Mouse (Mus musculus): Measurements from ENCODE around the gene Mettl24. TPM values are rescaled to one million over a fixed set of nuclear protein-coding genes. Genes with fewer than 3 reads are reported as not detected.
"Not testable (repeated sequence)": the region's sequence is repeated elsewhere in the genome, so short reads cannot be mapped to it uniquely, and the experiment has no call there.

Gene Mettl24
- total RNA-seq, 2 experiments from 2014 or later = 1.2 to 1.9 TPM

DNA sequence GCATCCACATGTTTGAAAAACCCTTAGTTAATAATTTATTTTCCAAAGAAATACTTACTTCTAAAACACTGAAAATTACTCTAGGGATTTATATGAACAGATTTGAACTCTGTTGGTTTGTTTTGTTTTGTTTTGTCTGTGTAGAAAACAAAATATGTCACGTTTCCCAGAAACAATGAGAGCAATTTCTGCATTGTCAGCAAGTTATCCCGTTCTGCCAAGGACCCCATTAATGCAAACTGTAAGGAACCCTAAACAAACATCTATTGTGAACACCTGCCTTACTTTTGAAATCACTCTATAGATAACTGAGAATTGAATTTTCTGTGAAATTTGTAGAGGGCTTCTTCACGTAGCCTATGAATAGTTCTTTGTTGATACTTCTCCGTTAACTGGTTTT lies 95.4 kb downstream of the Mettl24 start:
- DNase-seq (ENCODE audit: low spot score in 2 of 2) = no peak

DNA sequence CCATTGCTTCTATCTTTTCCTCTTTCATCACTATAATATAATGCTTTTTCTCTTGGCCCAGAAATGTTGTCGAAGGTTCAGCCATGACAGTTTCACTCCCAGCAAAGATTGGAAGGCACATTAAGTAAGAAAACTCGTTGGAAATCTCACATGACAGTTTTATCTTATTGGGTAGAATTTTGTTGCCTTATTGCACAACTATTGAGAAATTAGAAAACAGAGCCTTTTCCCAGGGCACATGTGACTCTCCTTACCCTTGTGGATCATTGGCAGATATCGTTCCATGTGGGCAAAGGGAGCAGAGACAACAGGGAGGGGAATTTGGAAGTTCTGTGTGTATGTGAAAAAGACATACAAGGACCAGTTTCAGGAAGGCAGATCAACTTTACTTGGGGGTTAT lies 107.3 kb downstream of the Mettl24 start:
- DNase-seq (ENCODE audit: low spot score in 2 of 2) = no peak

DNA sequence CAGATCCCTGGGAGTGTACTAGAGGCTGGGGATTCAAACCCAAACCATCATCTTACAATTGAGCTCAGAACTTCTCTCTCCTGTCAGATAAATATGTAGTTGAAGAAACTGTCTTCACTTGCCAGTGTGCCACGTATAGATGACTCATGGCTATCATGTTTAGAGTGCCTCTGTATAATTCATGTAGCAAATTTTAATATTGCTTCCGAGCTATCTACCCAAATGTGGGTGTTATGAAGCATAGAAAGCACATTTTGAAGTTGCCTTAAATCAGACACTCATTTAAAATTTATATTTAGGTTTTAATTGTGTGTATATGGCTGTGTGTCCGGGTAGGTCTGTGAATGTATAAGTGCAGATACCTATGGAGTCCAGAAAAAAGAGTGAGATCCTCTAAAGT lies 109.0 kb downstream of the Mettl24 start:
- DNase-seq (ENCODE audit: low spot score in 2 of 2) = no peak

DNA sequence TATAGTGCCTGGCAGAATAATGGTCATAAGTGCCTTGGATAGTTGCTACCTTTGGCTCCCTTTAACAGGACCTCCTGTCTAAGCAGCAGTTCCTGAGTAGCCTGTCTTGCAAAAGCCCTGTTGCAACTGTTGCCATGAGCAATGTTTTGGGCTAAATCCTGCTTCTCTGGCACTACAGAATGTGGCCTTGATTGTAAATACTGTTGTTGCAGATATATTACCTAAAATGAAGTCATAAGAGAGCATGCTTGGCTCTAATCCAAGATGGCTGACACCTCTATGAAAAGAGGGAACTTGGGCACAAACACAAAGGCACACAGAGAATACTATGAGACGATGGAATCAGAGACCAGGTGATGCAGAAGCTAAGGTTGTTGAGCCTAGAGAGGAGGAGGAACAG lies 122.1 kb downstream of the Mettl24 start:
- DNase-seq (ENCODE audit: low spot score in 2 of 2) = no peak

DNA sequence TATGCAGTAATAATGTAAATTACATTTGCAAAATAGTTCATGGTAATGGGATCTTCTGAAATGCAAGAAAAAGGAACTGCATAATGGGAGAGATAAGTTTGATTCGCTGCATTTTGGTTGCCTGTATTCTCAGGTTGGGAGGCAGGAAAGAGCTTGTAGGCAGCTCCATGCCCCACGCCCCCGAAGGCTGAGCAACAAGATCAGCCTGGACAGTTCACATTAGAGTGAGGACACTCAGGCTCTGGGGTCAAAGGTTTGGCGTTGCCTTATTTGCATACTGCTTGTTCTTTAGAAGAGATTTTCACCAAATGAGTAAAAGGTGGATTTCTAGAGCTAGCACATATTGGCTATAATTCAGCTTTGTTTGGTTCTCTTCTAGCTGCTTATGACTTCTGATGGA lies 123.1 kb downstream of the Mettl24 start:
- DNase-seq (ENCODE audit: low spot score in 2 of 2) = no peak

DNA sequence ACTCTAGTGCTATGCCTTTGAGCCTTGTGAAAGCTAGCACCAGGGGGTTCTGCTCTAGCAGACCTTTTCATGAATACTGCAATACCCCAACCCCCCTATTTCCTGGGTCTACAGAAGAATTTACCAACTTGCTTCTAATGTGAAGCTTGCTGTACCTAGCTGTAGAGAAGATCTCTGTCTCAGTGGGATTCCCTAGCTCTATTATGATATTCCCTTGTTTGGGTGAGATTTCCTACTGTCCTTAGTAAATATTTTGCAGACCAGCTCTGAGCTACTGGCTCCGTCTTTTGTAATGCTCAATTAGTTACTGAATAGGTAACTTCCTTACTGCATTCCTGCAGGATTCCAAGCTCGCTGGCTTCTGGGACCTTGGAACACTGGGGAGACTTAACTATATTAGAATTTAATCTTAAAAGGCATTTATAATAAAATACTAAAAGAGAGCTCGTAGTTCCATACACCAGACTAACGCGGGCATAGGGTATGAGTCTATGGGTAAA lies 126.4 kb downstream of the Mettl24 start:
- not testable (repeated sequence) for DNase-seq (ENCODE audit: low spot score in 2 of 2)

DNA sequence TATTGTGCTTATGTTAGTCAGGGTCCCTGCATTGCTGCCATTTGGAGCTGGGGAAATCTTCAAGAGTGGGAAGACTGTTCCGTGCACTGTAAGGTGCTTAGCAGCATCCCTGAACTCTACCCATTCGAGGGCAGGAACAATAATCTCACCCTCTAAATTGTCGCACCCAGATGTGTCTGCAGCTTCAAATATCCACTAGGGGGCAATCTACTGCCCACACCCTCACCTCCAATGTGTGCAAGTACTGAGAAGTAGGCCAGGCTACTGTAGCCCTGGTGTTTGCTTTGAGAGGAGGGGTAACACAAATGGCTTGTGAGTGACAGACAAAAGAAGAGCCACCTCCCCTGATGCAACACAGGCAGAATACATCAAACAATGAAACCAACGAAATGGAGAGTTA lies 130.5 kb downstream of the Mettl24 start:
- DNase-seq (ENCODE audit: low spot score in 2 of 2) = no peak

DNA sequence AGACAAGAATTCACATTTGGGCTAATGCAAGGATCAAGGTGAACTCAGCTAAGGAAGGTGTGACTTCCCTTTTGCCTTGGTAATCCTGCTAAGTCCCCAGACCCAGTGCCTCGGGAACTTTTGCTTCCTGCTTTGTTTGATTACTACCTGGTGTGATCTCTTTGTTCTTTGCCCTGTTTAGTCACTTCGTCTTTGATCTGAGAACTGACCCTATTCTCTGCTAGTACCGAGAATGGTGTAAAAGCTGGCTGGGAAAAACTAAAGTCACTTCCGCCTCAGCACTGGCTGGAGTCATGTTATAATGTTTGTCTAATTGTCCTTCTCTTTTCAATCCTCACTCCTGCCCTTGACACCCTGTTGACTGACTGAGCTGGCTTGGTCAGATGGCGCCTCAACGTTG lies 133.4 kb downstream of the Mettl24 start:
- no peak for DNase-seq (ENCODE audit: low spot score in 2 of 2)

DNA sequence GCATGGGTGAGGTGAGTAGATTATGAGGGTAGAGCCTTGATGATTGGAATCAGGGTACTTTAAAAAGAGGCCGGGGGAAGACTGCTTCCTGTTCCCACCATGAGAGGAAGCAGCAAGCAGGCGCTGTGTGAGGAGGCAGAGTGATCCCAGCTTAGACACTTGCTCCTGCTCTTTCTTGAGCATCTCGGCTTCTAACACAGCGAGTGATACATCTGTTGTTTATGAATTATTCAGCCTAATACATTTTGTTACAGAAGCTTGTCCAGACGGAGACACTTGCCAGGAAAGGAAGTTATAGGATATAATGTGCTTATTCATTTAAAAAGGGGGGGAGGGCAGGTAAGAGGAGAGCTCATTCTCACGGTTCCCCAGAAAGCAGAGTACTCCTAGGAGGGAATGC lies 142.9 kb downstream of the Mettl24 start:
- peak in 1 of 2 experiments; percentile 58 for DNase-seq (ENCODE audit: low spot score in 2 of 2)

DNA sequence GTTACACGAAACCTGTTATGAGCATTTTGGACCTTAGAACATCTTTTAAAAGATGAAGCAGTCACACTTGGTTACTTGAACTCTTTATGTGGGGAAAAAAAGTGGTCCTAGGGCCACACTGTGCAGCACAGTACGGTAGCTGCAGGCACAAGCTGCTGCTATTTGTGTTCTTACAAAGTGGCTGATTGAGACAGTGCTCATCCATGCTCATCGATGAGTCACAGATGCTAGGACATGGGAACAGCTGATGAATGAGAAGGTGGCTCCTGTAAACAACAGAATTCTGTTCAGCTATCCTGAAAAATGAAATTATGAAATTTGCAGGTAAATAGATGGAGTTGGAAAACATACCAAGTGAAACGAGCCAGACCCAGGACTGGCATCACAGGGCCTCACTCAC lies 144.6 kb downstream of the Mettl24 start:
- no peak for DNase-seq (ENCODE audit: low spot score in 2 of 2)

DNA sequence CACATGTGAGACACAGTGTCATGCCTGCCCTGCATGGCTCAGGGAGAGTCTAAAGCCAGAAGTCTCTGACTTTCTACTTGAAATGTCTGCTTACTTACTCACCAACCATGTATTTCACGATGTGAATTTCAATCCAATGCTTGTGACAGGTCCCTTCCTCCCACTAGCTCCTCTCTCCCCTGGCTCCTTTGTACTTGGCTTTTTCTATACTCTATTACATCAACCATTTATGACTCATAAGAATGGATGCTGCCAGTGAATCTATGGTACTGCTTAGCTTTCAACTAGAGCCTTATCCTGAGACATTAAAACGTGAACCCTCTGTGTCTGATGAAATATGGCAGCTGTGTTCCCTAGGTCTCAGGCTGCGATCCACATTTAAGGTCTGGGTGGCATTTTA lies 147.2 kb downstream of the Mettl24 start:
- DNase-seq (ENCODE audit: low spot score in 2 of 2) = no peak

DNA sequence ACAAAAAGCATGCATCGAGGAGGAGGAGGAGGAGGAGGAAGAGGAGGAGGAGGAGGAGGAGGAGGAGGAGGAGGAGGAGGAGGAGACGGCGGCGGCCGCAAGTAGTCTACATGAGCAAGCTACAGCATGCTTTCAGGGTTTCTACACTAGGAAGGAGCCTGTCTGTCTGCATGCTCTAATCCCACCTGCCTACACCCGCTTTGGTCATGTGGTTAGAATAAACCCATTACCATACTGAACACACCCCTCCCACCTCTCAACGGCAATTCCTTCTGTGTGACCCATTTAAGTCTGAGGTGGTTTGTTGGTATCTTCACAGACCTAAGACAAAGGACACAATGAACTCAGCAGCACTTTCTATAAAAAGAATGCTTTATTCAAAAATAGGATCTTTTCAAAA lies 148.2 kb downstream of the Mettl24 start:
- no peak for DNase-seq (ENCODE audit: low spot score in 2 of 2)

DNA sequence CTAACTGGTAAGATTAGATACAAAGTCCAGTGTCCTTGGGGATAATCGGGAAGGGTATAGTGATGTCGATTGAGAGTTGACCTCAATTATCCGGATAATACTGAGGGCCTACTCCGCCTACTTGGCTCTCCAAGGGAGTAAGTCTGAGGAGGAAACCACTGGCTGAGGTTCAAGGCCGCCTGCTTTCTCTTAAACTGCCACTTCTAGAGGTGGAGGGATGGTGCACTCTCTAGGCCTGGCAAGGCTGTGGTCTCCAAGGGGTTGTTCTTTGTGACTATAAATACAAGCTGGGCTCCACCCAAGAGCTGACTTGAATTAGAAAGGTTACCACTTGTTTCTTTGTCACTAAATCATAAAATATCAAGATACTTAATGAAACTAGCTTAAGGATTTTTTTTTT lies 157.0 kb downstream of the Mettl24 start:
- no peak for DNase-seq (ENCODE audit: low spot score in 2 of 2)

DNA sequence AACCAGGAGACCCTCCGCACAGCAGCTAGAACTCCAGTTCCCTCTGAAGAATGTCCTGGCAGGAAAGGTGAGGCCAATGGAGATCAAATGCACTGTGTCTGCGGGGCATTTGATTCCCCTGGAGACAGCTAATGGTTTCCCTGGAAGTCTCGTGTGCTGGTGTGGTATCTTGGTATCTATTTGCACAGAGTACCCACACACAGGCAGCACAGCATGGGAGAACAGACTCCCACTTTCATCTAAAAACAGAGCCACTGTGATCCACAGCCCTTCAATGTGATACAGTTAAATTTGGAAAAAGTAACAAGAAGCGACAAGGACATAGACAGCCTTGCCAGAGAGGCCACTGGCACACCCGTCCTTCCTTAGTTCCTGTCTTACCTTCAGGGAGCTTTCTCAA lies 160.8 kb downstream of the Mettl24 start:
- no peak for DNase-seq (ENCODE audit: low spot score in 2 of 2)

DNA sequence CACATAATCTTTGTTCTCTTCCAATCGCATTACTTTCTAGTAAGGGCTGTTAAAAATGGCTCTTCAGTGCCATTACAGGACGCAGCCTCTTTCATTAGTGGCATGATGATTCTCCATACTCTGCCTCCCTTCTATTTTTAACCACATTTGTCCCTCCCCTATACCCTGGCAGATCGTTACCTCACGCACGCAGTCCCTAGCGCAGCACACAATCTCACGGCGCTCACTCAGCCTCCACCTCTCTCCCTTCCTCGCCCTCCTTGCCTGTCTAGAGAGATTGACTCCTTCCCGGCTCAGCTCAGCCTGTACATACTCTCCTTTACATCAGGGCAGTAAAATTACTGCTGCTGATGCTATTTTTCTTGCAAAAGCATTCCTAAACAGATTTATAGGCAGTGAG lies 161.5 kb downstream of the Mettl24 start:
- DNase-seq (ENCODE audit: low spot score in 2 of 2) = no peak

DNA sequence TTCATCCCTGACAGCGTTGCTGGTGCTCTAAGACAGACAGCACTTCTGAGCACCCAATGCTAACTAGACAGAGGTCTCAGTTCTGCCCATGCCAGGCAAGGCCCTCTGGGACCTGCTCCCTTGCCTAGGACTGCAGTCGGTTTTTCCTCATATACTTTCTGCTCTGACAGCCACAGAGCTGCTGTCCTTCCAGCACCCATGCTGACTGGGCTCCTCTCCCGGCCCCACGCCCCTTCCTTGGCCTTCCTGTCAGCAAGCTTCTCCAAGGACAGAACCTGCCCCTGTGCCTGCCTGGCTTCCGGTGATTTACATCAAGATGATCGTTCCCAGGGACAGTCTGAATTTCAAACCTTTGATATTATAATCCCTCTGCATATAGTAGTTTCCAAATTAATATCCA lies 162.5 kb downstream of the Mettl24 start:
- no peak for DNase-seq (ENCODE audit: low spot score in 2 of 2)

DNA sequence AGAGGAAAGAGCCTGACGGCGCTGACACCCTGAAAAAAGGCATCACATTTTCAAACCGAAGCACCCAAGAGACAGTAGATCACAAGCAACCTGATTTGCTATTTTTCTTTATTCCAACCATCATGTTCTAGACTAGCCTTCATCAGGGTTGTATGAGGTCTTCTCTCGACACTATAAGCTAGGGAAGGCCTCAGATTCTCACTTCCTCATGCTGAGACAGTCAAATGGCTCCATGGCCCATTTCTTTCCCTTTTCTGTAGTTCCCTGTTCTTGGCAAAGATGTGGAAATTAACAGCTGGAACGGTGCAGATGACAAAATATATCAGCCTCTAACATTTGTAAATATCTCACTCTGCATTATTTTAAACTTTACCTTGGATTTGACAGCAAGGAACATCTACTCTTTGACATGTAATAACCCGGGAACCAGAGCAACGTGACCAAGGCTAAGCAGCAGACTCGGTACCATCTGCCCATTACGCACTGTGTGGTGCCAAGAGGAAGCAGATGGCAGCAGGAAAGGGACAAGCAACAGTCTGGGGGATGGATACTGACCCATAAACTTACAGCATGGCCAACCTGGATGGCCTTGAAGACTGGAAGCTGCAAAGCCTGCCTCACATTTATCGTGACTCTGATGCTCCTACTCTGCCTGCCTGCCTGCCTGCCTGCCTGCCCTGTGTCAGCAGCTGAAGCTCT lies 164.2 kb downstream of the Mettl24 start:
- no peak for DNase-seq (ENCODE audit: low spot score in 2 of 2)

DNA sequence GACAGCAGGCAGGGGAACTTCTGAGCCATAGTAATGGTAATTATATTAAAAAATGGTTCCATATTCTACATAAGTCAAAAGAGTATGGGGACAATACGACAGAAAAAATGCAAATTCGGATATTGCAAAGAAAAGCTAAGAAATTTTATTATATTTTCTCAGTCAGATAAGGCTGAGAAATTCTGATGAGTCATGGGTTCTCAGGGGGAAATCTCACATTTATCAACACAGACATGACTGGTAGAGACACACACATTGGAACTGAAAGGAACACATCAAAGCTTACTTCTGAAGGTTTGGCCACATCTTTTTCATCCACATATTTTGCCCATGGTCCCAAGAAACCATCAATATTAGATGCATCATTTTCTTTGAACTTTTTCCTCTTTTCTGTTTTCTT lies 167.6 kb downstream of the Mettl24 start:
- no peak for DNase-seq (ENCODE audit: low spot score in 2 of 2)

DNA sequence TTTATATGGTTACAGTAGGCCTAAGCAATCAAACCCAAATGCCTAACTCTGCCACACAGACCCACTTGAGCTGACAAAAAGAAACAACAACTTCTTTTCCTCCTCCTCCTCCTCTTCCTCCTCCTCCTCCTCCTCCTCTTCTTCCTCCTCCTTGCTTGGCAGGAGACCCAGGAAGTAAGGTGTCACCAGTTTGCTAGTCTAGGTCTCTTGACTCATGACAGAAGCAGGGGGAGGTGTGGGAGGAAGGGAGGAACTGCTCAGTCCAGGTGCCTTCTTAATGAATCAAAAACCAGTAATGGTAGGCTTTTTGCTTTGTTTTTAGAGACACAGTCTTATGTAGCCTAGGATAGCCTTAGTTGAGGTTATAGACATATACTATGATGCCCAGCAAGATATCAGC lies 168.1 kb downstream of the Mettl24 start:
- DNase-seq (ENCODE audit: low spot score in 2 of 2) = no peak

DNA sequence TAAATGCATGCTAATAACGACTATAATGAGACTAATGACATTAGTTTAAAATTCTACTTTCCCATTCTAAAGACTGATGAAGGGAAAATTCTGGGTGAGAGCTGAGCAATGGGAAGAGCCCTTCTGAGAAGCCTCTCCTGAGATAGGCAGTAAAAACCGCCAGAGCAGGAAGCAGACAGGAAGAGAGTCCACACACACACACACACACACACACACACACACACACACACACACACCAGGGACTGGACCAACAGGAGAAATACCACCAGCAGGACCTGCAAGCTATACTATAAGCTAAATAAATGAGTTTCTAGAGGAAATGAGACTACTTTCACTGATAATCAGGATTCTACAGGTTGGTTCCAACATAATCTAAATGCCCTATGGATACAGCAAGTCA lies 172.5 kb downstream of the Mettl24 start:
- DNase-seq (ENCODE audit: low spot score in 2 of 2) = no peak

DNA sequence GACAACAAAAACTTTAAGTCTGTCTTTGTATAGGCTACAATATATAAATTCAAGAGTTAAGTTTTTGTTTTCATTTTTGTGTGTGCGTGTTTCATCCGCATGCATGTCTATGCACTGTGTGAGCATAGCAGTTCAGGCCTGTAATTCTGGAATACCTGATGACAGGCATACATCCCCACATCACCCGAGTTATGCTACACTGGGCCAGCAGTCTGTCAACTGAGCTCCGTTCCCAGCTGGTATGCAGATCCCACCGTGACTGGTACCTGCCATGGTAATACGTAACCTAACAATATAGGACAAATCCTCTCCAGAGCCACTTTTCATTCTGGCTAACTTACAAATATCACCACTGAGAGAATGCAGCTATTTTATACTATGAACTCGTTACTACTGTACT lies 173.6 kb downstream of the Mettl24 start:
- no peak for DNase-seq (ENCODE audit: low spot score in 2 of 2)

DNA sequence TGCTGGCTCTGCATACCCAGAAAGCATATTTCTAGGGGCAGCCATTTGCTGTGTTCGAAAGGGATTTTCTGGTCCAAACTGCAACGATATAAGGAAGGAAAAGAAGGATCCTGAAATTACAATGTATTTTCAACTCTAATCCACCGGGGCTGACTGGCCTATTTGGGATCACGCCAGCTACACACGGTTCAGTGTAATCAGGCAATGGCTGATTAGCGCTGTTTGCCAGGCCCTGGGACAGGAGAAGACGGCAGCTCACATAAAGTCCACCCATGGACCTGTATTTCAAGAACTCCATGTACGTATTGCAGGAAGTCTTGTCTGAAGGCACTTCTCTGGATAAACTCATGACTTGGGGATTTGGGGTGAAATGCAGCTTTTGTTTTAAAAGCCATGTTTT lies 174.5 kb downstream of the Mettl24 start:
- DNase-seq (ENCODE audit: low spot score in 2 of 2) = no peak
